In genomic region chr8:4219617-4220016, GRCm38 (mm10) we compare ENCODE assay signal across 21 mouse cellular contexts. TPM values are rescaled to one million over a fixed set of nuclear protein-coding genes. Genes with fewer than 3 reads are reported as not detected.
"Had no signal": no experiment of that assay in that cellular context is flagged by ENCODE, and none has a peak within 500 bp of the region (broad histone marks: within the 10 kb centered on the region; RNA-seq: fewer than 3 reads in every experiment).

No protein-coding gene starts in this region.

- DNase-seq: cerebellum, adult 2 months; cerebellum, adult 8-10 months; cerebellum, adult 9-10 months; cerebellum, adult 9-11 months; cerebellum, postnatal 14 days; cerebellum, postnatal 25 days; cerebellum, postnatal 36 days; embryo, embryonic 11 days; forebrain, postnatal 0 days; gastrocnemius, adult 2 months; gastrocnemius, postnatal 10 days; gastrocnemius, postnatal 14 days; gastrocnemius, postnatal 25 days; gastrocnemius, postnatal 36 days; heart, adult 11 months; heart, adult 18-20 months; heart, adult 2 months had no signal

RNA-seq across cellular contexts. Expression of gene Prr36, which starts 2.4 kb away (rescaled TPM):
- total RNA-seq: gastrocnemius, adult 18-20 months; gastrocnemius, adult 2 months; gastrocnemius, adult 8-10 months; gastrocnemius, postnatal 36 days had no signal

RNA-seq across cellular contexts. Expression of gene Lrrc8e, which starts 7.0 kb away (rescaled TPM):
- total RNA-seq: common myeloid progenitor, adult 5-6 weeks; forebrain, postnatal 0 days; gastrocnemius, adult 18-20 months; gastrocnemius, adult 2 months; granulocyte monocyte progenitor cell, adult 5-6 weeks had no signal

RNA-seq across cellular contexts. Expression of gene Gm49320, which starts 19.0 kb away (rescaled TPM):
- total RNA-seq: common myeloid progenitor, adult 5-6 weeks; forebrain, postnatal 0 days; gastrocnemius, adult 2 months; gastrocnemius, adult 8-10 months; granulocyte monocyte progenitor cell, adult 5-6 weeks had no signal
